Mouse (Mus musculus): ENCODE results near the gene Tmem138. TPM values are rescaled to one million over a fixed set of nuclear protein-coding genes. Genes with fewer than 3 reads are reported as not detected.
"Not testable (repeated sequence)": the region's sequence is repeated elsewhere in the genome, so short reads cannot be mapped to it uniquely, and the experiment has no call there.

The Tmem138 gene
- polyA plus RNA-seq, 1 experiment from 2014 or later, result 37.5 TPM

DNA sequence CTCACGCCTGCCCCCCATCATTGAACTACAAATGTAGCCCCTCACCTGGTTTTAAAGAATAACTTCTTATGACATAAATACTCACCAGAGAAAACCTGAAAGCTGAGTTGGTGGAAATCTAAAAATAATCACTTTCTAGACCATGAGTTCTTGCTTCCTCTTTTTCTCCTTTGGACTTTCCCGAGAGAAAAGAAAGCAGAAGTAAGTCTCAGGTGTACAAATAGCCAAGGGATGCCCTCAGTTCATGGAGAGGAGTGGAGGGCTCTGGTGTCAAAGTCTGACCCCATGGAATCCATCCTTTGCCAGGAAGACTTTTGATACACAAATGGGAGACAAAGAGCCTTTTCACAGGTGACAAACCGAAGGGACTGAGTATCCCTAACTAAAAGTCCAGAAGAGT is 3.6 kb upstream of the Tmem138 start:
- Histone ChIP-seq H3K4me2 (ENCODE audit: low read length) (no peak overlapping the region), H3K9ac (replicated peaks; ENCODE audit: low read depth, low read length) (no peak overlapping the region), H3K4me3 (replicated peaks; ENCODE audit: low read length) (no peak overlapping the region), H3K27ac (ENCODE audit: low read length) (no peak overlapping the region), H3K4me1 (replicated peaks; ENCODE audit: control insufficient read depth, insufficient read depth, low read length) (peaks cover 20% of the 10 kb centered on the region), H3K9me3 (ENCODE audit: control insufficient read depth, low read length) (no peaks in the 10 kb centered on the region), H3K27me3 (replicated peaks; ENCODE audit: control insufficient read depth, insufficient read depth, low read length) (no peaks in the 10 kb centered on the region), H3K36me3 (ENCODE audit: control insufficient read depth, insufficient read depth) (no peaks in the 10 kb centered on the region)
- no peak for ATAC-seq
- 87% methylated on average over 3 of the region's 3 CpGs for WGBS

DNA sequence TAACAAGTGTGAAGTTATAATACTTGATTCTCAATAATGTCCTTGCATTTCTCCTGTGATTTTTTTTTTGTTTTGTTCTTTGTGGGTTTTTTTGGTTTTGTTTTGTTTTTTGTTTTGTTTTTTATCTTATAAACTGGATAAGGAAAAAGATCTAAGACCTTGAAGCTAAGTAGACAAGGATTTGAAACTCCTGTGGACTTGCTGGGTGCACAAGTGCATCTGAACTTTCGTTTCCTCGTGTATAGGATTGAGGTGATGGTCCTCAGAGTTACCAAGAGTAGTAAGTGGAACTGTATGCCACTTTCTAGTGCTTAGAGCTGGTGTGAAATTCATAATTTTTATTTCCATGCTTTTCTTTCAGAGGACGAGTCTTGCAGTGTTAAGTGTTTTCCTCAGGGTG is 2.9 kb upstream of the Tmem138 start:
- peaks cover 20% of the 10 kb centered on the region for H3K4me1 ChIP-seq (replicated peaks; ENCODE audit: control insufficient read depth, insufficient read depth, low read length)
- WGBS, result 86% methylated on average over 3 of the region's 3 CpGs
- H3K9ac ChIP-seq (replicated peaks; ENCODE audit: low read depth, low read length), result no peak overlapping the region
- no peak overlapping the region for H3K4me2 ChIP-seq (ENCODE audit: low read length)
- H3K4me3 ChIP-seq (replicated peaks; ENCODE audit: low read length), result no peak overlapping the region
- no peaks in the 10 kb centered on the region for H3K9me3 ChIP-seq (ENCODE audit: control insufficient read depth, low read length)
- no peaks in the 10 kb centered on the region for H3K36me3 ChIP-seq (ENCODE audit: control insufficient read depth, insufficient read depth)
- no peak overlapping the region for H3K27ac ChIP-seq (ENCODE audit: low read length)
- H3K27me3 ChIP-seq (replicated peaks; ENCODE audit: control insufficient read depth, insufficient read depth, low read length), result no peaks in the 10 kb centered on the region
- ATAC-seq, result no peak

DNA sequence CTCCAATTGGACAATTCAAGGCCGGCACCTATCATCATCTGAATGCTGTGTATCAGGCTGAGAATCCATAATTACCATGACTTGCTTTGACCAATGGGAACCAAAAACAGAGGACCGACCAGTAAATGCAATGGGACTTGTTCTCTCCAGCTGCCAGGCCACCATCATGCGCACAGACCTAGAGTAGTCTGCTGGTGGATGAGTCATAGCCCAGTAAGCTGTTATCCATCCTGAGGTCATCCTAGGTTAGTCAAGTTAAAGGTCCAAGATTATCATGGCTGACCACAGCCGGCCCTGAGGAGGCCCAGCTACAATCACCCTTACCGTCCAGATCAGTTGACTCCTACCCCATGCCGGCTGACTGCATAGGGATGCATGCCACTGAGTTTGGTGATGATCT is 7.5 kb downstream of the Tmem138 start:
- no peak overlapping the region for H3K4me3 ChIP-seq (replicated peaks; ENCODE audit: low read length)
- ATAC-seq, result no peak
- peaks cover 3% of the 10 kb centered on the region; the same call in 1 of the 2 replicates for H3K36me3 ChIP-seq (ENCODE audit: control insufficient read depth, insufficient read depth)
- no peaks in the 10 kb centered on the region for H3K9me3 ChIP-seq (ENCODE audit: control insufficient read depth, low read length)
- H3K27ac ChIP-seq (ENCODE audit: low read length), result no peak overlapping the region
- no peaks in the 10 kb centered on the region for H3K27me3 ChIP-seq (replicated peaks; ENCODE audit: control insufficient read depth, insufficient read depth, low read length)
- no peaks in the 10 kb centered on the region for H3K4me1 ChIP-seq (replicated peaks; ENCODE audit: control insufficient read depth, insufficient read depth, low read length)
- H3K4me2 ChIP-seq (ENCODE audit: low read length), result no peak overlapping the region
- no peak overlapping the region for H3K9ac ChIP-seq (replicated peaks; ENCODE audit: low read depth, low read length)
- 97% methylated on average over 6 of the region's 6 CpGs for whole genome bisulfite sequencing

DNA sequence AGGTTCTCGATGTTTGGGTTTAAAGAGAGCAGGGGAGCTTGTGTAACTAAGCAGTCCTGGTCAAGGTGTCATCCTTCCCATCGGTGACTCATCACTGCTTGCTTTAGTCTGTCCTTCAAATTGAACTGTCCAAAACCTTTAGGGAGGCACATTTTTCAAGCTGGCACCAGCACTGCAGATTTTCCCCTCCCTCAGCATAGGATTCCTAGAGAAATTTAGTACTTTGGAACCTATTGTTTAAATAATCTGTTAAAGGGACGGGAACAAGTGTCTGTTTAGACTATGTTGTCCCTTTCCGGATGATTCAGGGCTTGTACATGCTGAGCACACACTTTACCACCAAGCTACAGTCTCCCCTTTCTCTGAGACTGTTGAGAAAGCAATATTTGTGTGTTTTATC is 11.9 kb downstream of the Tmem138 start:
- Histone ChIP-seq H3K4me1 (replicated peaks; ENCODE audit: control insufficient read depth, insufficient read depth, low read length) (no peaks in the 10 kb centered on the region), H3K9ac (replicated peaks; ENCODE audit: low read depth, low read length) (no peak overlapping the region), H3K4me3 (replicated peaks; ENCODE audit: low read length) (no peak overlapping the region), H3K36me3 (ENCODE audit: control insufficient read depth, insufficient read depth) (no peaks in the 10 kb centered on the region; the same call in 1 of the 2 replicates), H3K4me2 (ENCODE audit: low read length) (no peak overlapping the region), H3K27me3 (replicated peaks; ENCODE audit: control insufficient read depth, insufficient read depth, low read length) (no peaks in the 10 kb centered on the region), H3K27ac (ENCODE audit: low read length) (no peak overlapping the region), H3K9me3 (ENCODE audit: control insufficient read depth, low read length) (no peaks in the 10 kb centered on the region)
- WGBS, result 76% methylated on average over 4 of the region's 4 CpGs
- ATAC-seq, result no peak

DNA sequence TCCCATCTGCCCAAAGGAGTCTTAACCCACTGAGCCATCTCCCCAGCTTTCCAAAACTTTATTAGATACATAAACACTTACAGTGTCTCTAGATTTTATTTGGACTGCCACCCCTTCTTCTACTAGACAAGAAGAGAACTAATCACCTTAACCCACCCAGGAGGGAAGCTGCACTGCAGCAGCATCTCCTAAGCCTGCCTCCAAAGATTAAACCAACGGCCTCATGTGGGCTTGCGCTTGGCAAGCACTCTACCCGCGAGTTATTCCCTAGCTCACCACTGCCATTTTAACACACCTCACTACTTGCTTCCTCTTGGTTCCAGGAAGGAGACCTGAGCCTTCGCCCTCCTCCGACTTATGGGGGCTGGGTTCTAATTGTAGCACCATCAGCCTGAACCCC is 12.9 kb downstream of the Tmem138 start:
- Histone ChIP-seq H3K9ac (replicated peaks; ENCODE audit: low read depth, low read length) (no peak overlapping the region), H3K27ac (ENCODE audit: low read length) (no peak overlapping the region), H3K27me3 (replicated peaks; ENCODE audit: control insufficient read depth, insufficient read depth, low read length) (no peaks in the 10 kb centered on the region), H3K4me2 (ENCODE audit: low read length) (no peak overlapping the region), H3K36me3 (ENCODE audit: control insufficient read depth, insufficient read depth) (no peaks in the 10 kb centered on the region), H3K9me3 (ENCODE audit: control insufficient read depth, low read length) (no peaks in the 10 kb centered on the region), H3K4me3 (replicated peaks; ENCODE audit: low read length) (no peak overlapping the region), H3K4me1 (replicated peaks; ENCODE audit: control insufficient read depth, insufficient read depth, low read length) (no peaks in the 10 kb centered on the region)
- 82% methylated on average over 6 of the region's 6 CpGs for WGBS
- ATAC-seq, result no peak

DNA sequence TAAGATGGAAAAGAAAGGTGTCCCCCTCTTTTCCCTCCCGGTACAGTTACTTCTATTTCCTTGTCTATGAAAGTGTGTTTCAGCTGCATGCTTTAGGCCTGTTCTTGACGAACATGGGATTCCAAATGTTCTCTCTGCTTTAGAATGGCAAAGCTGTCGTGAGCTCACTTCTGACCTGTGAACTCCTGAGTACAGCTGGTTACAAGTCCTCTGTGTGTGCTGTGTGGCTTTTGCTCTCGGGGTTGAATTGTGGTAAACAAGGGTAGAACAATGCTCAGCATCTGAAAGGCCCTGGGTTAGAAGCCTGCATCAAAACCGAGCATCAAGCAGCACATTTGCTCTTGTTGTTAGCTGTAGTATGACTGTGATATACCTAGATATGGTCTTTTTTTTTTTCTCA is 14.8 kb downstream of the Tmem138 start:
- no peak overlapping the region for H3K4me3 ChIP-seq (replicated peaks; ENCODE audit: low read length)
- no peak overlapping the region for H3K27ac ChIP-seq (ENCODE audit: low read length)
- H3K36me3 ChIP-seq (ENCODE audit: control insufficient read depth, insufficient read depth), result no peaks in the 10 kb centered on the region
- H3K27me3 ChIP-seq (replicated peaks; ENCODE audit: control insufficient read depth, insufficient read depth, low read length), result no peaks in the 10 kb centered on the region
- 53% methylated on average over 5 of the region's 5 CpGs for WGBS
- no peak overlapping the region for H3K9ac ChIP-seq (replicated peaks; ENCODE audit: low read depth, low read length)
- no peak overlapping the region for H3K4me2 ChIP-seq (ENCODE audit: low read length)
- H3K4me1 ChIP-seq (replicated peaks; ENCODE audit: control insufficient read depth, insufficient read depth, low read length), result no peaks in the 10 kb centered on the region
- ATAC-seq, result no peak
- no peaks in the 10 kb centered on the region for H3K9me3 ChIP-seq (ENCODE audit: control insufficient read depth, low read length)

DNA sequence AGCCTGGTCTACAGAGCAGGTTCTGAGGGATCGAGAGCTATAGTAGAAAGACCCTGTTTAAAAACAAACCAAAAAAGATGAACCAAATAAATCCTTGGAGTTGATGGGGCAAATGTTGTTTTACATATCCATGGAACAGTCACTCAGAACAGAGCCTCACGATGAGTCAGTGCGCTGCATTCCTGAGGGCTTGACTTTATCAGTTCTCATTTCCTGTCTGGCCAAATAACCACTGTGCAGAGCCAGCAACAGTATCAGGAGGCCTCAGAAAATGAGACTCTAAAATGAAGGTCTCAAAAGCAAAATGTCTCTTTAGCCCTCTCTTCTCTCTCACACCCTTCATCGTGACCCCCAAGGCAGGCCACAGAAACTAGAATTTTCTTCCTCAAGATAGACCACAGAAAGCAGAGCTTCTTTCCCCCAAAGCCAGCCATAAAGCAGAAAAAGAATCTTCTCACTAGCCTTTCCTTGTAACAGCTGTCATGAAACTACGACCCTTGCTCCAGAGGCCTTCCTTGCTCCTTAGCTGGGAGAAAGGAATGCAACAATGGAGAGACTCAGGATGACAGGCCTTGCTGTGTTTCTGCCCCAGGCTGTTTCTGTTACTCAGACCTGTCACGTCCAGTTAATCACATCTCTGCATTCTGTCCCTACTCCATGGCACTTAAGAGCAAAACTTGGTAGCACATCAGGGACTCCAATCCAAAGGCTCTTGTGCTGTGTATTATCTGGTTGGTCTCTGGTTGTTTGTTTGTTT is 15.4 kb downstream of the Tmem138 start:
- Histone ChIP-seq H3K36me3 (ENCODE audit: control insufficient read depth, insufficient read depth) (no peaks in the 10 kb centered on the region), H3K27ac (ENCODE audit: low read length) (no peak overlapping the region), H3K27me3 (replicated peaks; ENCODE audit: control insufficient read depth, insufficient read depth, low read length) (no peaks in the 10 kb centered on the region), H3K4me1 (replicated peaks; ENCODE audit: control insufficient read depth, insufficient read depth, low read length) (no peaks in the 10 kb centered on the region), H3K9ac (replicated peaks; ENCODE audit: low read depth, low read length) (no peak overlapping the region), H3K4me2 (ENCODE audit: low read length) (no peak overlapping the region), H3K4me3 (replicated peaks; ENCODE audit: low read length) (no peak overlapping the region), H3K9me3 (ENCODE audit: control insufficient read depth, low read length) (no peaks in the 10 kb centered on the region)
- WGBS, result 71% methylated on average over 6 of the region's 6 CpGs
- ATAC-seq, result no peak

DNA sequence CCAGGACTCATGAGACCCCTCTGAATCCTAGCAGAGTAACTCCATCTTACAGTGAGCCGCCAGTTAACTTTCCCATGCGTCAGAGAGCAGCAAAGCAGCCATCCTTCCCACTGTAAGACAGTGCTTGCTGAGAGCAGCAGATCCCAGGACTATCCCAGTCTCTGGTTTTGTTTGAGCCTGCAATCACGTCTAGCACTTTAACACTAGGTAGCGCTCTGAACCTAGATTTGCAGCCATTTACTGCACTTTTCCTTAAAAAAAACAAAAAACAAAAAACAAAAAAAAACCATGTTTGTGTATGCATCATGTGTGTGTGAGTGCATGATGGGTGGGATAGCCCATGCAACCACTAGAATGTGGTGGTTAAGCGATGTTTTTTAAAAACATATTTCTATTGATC is 17.1 kb downstream of the Tmem138 start:
- no peak for ATAC-seq
- Histone ChIP-seq H3K4me2 (ENCODE audit: low read length) (no peak overlapping the region), H3K27me3 (replicated peaks; ENCODE audit: control insufficient read depth, insufficient read depth, low read length) (no peaks in the 10 kb centered on the region), H3K27ac (ENCODE audit: low read length) (no peak overlapping the region), H3K4me1 (replicated peaks; ENCODE audit: control insufficient read depth, insufficient read depth, low read length) (peaks cover 9% of the 10 kb centered on the region), H3K4me3 (replicated peaks; ENCODE audit: low read length) (no peak overlapping the region), H3K9me3 (ENCODE audit: control insufficient read depth, low read length) (no peaks in the 10 kb centered on the region), H3K9ac (replicated peaks; ENCODE audit: low read depth, low read length) (no peak overlapping the region), H3K36me3 (ENCODE audit: control insufficient read depth, insufficient read depth) (no peaks in the 10 kb centered on the region)
- 35% methylated on average over 5 of the region's 5 CpGs for WGBS

DNA sequence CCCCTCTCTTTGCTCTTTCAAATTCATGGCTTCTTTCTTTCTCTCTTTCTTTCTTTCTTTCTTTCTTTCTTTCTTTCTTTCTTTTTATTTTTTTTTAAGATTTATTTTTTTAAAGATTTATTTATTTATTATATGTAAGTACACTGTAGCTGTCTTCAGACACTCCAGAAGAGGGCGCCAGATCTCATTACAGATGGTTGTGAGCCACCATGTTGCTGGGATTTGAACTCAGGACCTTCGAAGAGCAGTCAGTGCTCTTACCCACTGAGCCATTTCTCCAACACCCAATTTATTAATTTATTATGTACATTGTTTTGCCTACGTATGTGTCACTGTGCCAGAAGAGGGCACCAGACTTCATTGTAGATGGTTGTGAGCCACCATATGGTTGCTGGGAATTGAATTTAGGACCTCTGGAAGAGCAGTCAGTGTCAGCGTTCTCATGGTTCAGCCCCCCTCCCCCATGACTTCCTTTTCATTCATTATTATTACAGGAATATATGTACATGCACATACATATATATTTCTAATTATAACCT is 19.3 kb downstream of the Tmem138 start:
- H3K4me1 ChIP-seq (replicated peaks; ENCODE audit: control insufficient read depth, insufficient read depth, low read length), result peaks cover 17% of the 10 kb centered on the region
- H3K27ac ChIP-seq (ENCODE audit: low read length); H3K4me2 ChIP-seq (ENCODE audit: low read length); H3K9me3 ChIP-seq (ENCODE audit: control insufficient read depth, low read length); H3K36me3 ChIP-seq (ENCODE audit: control insufficient read depth, insufficient read depth); H3K27me3 ChIP-seq (replicated peaks; ENCODE audit: control insufficient read depth, insufficient read depth, low read length); H3K9ac ChIP-seq (replicated peaks; ENCODE audit: low read depth, low read length); ATAC-seq; H3K4me3 ChIP-seq (replicated peaks; ENCODE audit: low read length): not testable (repeated sequence)
- 72% methylated on average over 4 of the region's 4 CpGs for WGBS
